32 mouse cellular contexts compared by ENCODE assay signal in genomic region chr2:169464106-169464505, GRCm38 (mm10).
"Had no signal": no experiment of that assay in that cellular context is flagged by ENCODE, and none has a peak within 500 bp of the region (broad histone marks: within the 10 kb centered on the region; RNA-seq: fewer than 3 reads in every experiment).

No protein-coding gene starts in this region.

- H3K9me3 ChIP-seq: limb, embryonic 10.5 days; limb, embryonic 12.5 days; limb, embryonic 13.5 days; limb, embryonic 15.5 days; liver, embryonic 13.5 days; liver, embryonic 15.5 days; lung, embryonic 15.5 days; midbrain, embryonic 10.5 days; midbrain, embryonic 12.5 days; midbrain, embryonic 15.5 days; neural tube, embryonic 12.5 days had no signal

- H3K9ac ChIP-seq: limb, embryonic 12.5 days; limb, embryonic 13.5 days; limb, embryonic 15.5 days; liver, embryonic 12.5 days; liver, embryonic 13.5 days; liver, embryonic 14.5 days; liver, embryonic 15.5 days; liver, postnatal 0 days; lung, embryonic 14.5 days; lung, embryonic 15.5 days; midbrain, embryonic 12.5 days; midbrain, embryonic 13.5 days; midbrain, embryonic 15.5 days; neural tube, embryonic 12.5 days had no signal

- H3K27ac ChIP-seq: limb, embryonic 10.5 days; limb, embryonic 12.5 days; limb, embryonic 13.5 days; limb, embryonic 15.5 days; liver, embryonic 12.5 days; liver, embryonic 13.5 days; liver, embryonic 14.5 days; liver, embryonic 15.5 days; lung, embryonic 15.5 days; macrophage; midbrain, embryonic 10.5 days; midbrain, embryonic 12.5 days; midbrain, embryonic 13.5 days; midbrain, embryonic 15.5 days; neural tube, embryonic 12.5 days had no signal

- H3K36me3 ChIP-seq: limb, embryonic 10.5 days; limb, embryonic 12.5 days; limb, embryonic 13.5 days; limb, embryonic 15.5 days; liver, embryonic 12.5 days; liver, embryonic 13.5 days; liver, embryonic 15.5 days; lung, embryonic 15.5 days; midbrain, embryonic 10.5 days; midbrain, embryonic 12.5 days; midbrain, embryonic 13.5 days; midbrain, embryonic 15.5 days; neural tube, embryonic 12.5 days had no signal

- H3K4me1 ChIP-seq: liver, embryonic 12.5 days; liver, embryonic 13.5 days; liver, embryonic 15.5 days; lung, embryonic 15.5 days; megakaryocyte, embryonic 14.5 days had no signal

- H3K4me2 ChIP-seq: limb, embryonic 12.5 days; limb, embryonic 13.5 days; limb, embryonic 15.5 days; liver, embryonic 11.5 days; liver, embryonic 12.5 days; liver, embryonic 13.5 days; liver, embryonic 15.5 days; lung, embryonic 14.5 days; lung, embryonic 15.5 days; midbrain, embryonic 11.5 days; midbrain, embryonic 12.5 days; midbrain, embryonic 13.5 days; midbrain, embryonic 15.5 days; neural tube, embryonic 12.5 days had no signal

- ATAC-seq: liver, embryonic 12.5 days; liver, postnatal 0 days; lung, postnatal 0 days; midbrain, embryonic 13.5 days; midbrain, embryonic 15.5 days; midbrain, embryonic 16.5 days had no signal

- H3K4me3 ChIP-seq: limb, embryonic 10.5 days; limb, embryonic 12.5 days; limb, embryonic 13.5 days; limb, embryonic 15.5 days; liver, embryonic 12.5 days; liver, embryonic 13.5 days; liver, embryonic 15.5 days; lung, embryonic 15.5 days; megakaryocyte, embryonic 14.5 days; midbrain, embryonic 10.5 days; midbrain, embryonic 12.5 days; midbrain, embryonic 13.5 days; midbrain, embryonic 15.5 days; myocyte; neural tube, embryonic 12.5 days had no signal

- H3K27me3 ChIP-seq: limb, embryonic 12.5 days; limb, embryonic 13.5 days; limb, embryonic 15.5 days; liver, embryonic 12.5 days; liver, embryonic 13.5 days; liver, embryonic 15.5 days; lung, embryonic 15.5 days; megakaryocyte, embryonic 14.5 days; midbrain, embryonic 12.5 days; midbrain, embryonic 13.5 days; midbrain, embryonic 15.5 days; neural tube, embryonic 12.5 days had no signal

- DNase-seq: left cerebral cortex, postnatal 4 days; liver; liver, embryonic 13.5 days; liver, postnatal 0 days; lung, adult 18-20 months; lung, adult 2 months; lung, embryonic 14.5 days; lung, postnatal 10 days; lung, postnatal 14 days; lung, postnatal 36 days; lung, postnatal 4 days; midbrain, embryonic 14.5 days had no signal
